ENCODE assay signal across 7 mouse cellular contexts in genomic region chr9:95749461-95749928, GRCm38 (mm10). TPM values are rescaled to one million over a fixed set of nuclear protein-coding genes. Genes with fewer than 3 reads are reported as not detected.
DNase-seq lines count a peak whose midpoint lies in the region; ATAC-seq and TF ChIP-seq lines count a peak whose summit lies in the region.

No protein-coding gene starts in this region.

- H3K4me2 ChIP-seq in embryonic facial prominence, embryonic 13.5 days = peak overlapping the region; percentile 92
- peak overlapping the region; percentile 93 for H3K4me2 ChIP-seq in heart, postnatal 0 days (ENCODE audit: low read depth, low read length)

- ATAC-seq in CD4-positive, CD25-positive, alpha-beta regulatory T cell, adult 4 months = peak; percentile 22
- peak; percentile 78 for ATAC-seq in embryonic facial prominence, embryonic 13.5 days (ENCODE audit: insufficient number of reproducible peaks, insufficient read depth, low FRiP score, low TSS enrichment, low read depth)
- ATAC-seq in heart, postnatal 0 days (ENCODE audit: insufficient read depth, low read depth) = peak; percentile 70

- H3K27ac ChIP-seq in embryonic facial prominence, embryonic 13.5 days = 0 out of 2 replicates have a peak overlapping the region, but pooled peaks have one; percentile 22
- peak overlapping the region; percentile 72; the same call in 1 of the 2 replicates for H3K27ac ChIP-seq in heart, postnatal 0 days (ENCODE audit: low read depth)
- H3K27ac ChIP-seq in midbrain, embryonic 10.5 days (replicated peaks) = peak overlapping the region; percentile 91

- no peak for TF ChIP-seq EP300 in heart, postnatal 0 days (IDR thresholded peaks at IDR 0.05; ENCODE audit: low read depth)

- H3K27me3 ChIP-seq in embryonic facial prominence, embryonic 13.5 days = peaks cover 24% of the 10 kb centered on the region
- H3K27me3 ChIP-seq in heart, postnatal 0 days (ENCODE audit: control insufficient read depth, insufficient read depth, low read length) = peaks cover 10% of the 10 kb centered on the region; the same call in 1 of the 2 replicates
- H3K27me3 ChIP-seq in midbrain, embryonic 10.5 days (ENCODE audit: low read depth, poor library complexity, severe bottlenecking) = peaks cover 43% of the 10 kb centered on the region

- peak overlapping the region; percentile 80 for H3K9ac ChIP-seq in embryonic facial prominence, embryonic 13.5 days
- H3K9ac ChIP-seq in heart, postnatal 0 days (replicated peaks; ENCODE audit: low read depth, low read length) = peak overlapping the region; percentile 78

- peak overlapping the region; percentile 85 for H3K4me3 ChIP-seq in embryonic facial prominence, embryonic 13.5 days
- peak overlapping the region; percentile 91 for H3K4me3 ChIP-seq in heart, postnatal 0 days (ENCODE audit: low read depth, low read length)
- H3K4me3 ChIP-seq in midbrain, embryonic 10.5 days = peak overlapping the region; percentile 93

- H3K4me1 ChIP-seq in embryonic facial prominence, embryonic 13.5 days = peaks cover 7% of the 10 kb centered on the region
- H3K4me1 ChIP-seq in heart, postnatal 0 days (ENCODE audit: control insufficient read depth, insufficient read depth) = no peaks in the 10 kb centered on the region
- peaks cover 22% of the 10 kb centered on the region for H3K4me1 ChIP-seq in midbrain, embryonic 10.5 days

- TF ChIP-seq CTCF in heart, postnatal 0 days (IDR thresholded peaks at IDR 0.05; ENCODE audit: low read depth) = no peak

- under 1% methylated on average over 33 of the region's 34 CpGs for WGBS in embryonic facial prominence, embryonic 13.5 days
- WGBS in heart, postnatal 0 days = 2% methylated on average over 29 of the region's 34 CpGs
- WGBS in midbrain, embryonic 10.5 days = under 1% methylated on average over 34 of the region's 34 CpGs

- peak; percentile 59 for DNase-seq in R1 (ENCODE audit: low read depth, low spot score)
- DNase-seq in heart, postnatal 0 days (ENCODE audit: low spot score) = no peak
- DNase-seq in kidney, postnatal 4 days = peak; percentile 30 to 44
- DNase-seq in midbrain, embryonic 10.5 days (ENCODE audit: low spot score) = peak; percentile 64
- DNase-seq in testis, postnatal 10 days (ENCODE audit: low spot score) = peak; percentile 50

- H3K36me3 ChIP-seq in embryonic facial prominence, embryonic 13.5 days = no peaks in the 10 kb centered on the region
- H3K36me3 ChIP-seq in heart, postnatal 0 days (replicated peaks; ENCODE audit: control insufficient read depth, insufficient read depth, low read length) = no peaks in the 10 kb centered on the region
- no peaks in the 10 kb centered on the region for H3K36me3 ChIP-seq in midbrain, embryonic 10.5 days

- no peaks in the 10 kb centered on the region for H3K9me3 ChIP-seq in embryonic facial prominence, embryonic 13.5 days
- no peaks in the 10 kb centered on the region for H3K9me3 ChIP-seq in heart, postnatal 0 days (replicated peaks; ENCODE audit: control insufficient read depth, low read length)
- H3K9me3 ChIP-seq in midbrain, embryonic 10.5 days (replicated peaks) = no peaks in the 10 kb centered on the region

RNA-seq across cellular contexts. Expression of gene Trpc1, which starts 0.7 kb away (rescaled TPM):
- polyA plus RNA-seq in CD4-positive, CD25-positive, alpha-beta regulatory T cell, adult 4 months (2017; shearing (Covaris generic)) = under 1 TPM; 0.36 to 0.76 TPM
- 2.0 and 2.7 TPM in 2 replicates for polyA plus RNA-seq in embryonic facial prominence, embryonic 13.5 days (2015; fragmentation: Nextera tagmentation; extraction: Ambion mirVana)
- total RNA-seq in heart, postnatal 0 days (2014; rRNA removed; ENCODE audit: low replicate concordance) = 5.9 and 7.6 TPM in 2 replicates
- 2.2 and 2.3 TPM in 2 replicates for polyA plus RNA-seq in heart, postnatal 0 days (2015; fragmentation: Nextera tagmentation; extraction: Ambion mirVana)
- 2.3 and 2.6 TPM in 2 replicates for polyA plus RNA-seq in midbrain, embryonic 10.5 days (2016; fragmentation: Nextera tagmentation; extraction: Ambion mirVana)

Comparison
In these comparisons a context has a peak if more than half of its experiments do, and no peak if none do; other contexts are left out.
1. ATAC-seq: peak in every context shown above with its lines; median percentile 78 in embryonic facial prominence, embryonic 13.5 days; 70 in heart, postnatal 0 days; 22 in CD4-positive, CD25-positive, alpha-beta regulatory T cell, adult 4 months.
2. H3K27ac ChIP-seq: peak in every context shown above with its lines; median percentile 91 in midbrain, embryonic 10.5 days; 72 in heart, postnatal 0 days; 22 in embryonic facial prominence, embryonic 13.5 days.